Mouse (Mus musculus) forebrain, embryonic 14.5 days (tissue): ENCODE measurements around the gene Cep131. TPM values are rescaled to one million over a fixed set of nuclear protein-coding genes. Genes with fewer than 3 reads are reported as not detected.
A peak's percentile ranks its signal among the peaks of the same experiment; 100 is the strongest.

Experiments
- ATAC-seq: fragments of 200-750 bp; cut with Nextera tagmentation; 2 replicates; pipeline ENCODE4 v1.8.0; 2017; ENCODE audit warnings: mild to moderate bottlenecking, moderate library complexity
- DNase-seq: peaks from one replicate; pipeline ENCODE4 v3.0.0-alpha.2; 2015; ENCODE audit warnings: low spot score
- H3K27ac ChIP-seq: fragments of 300-500 bp; sonication (generic); 2 replicates; pipeline ENCODE4 v1.5.1; 2014; ENCODE audit warnings: low read depth, mild to moderate bottlenecking, control low read depth, low read length, moderate library complexity
- H3K27me3 ChIP-seq: fragments of 300-500 bp; sonication (generic); replicated peaks from 2 replicates; pipeline ENCODE4 v1.6.1; 2014; ENCODE audit warnings: low read length, control low read depth, mixed read lengths; ENCODE audit not compliant: control insufficient read depth, insufficient read depth
- H3K36me3 ChIP-seq: fragments of 300-500 bp; sonication (generic); 2 replicates; pipeline ENCODE4 v1.6.1; 2014; ENCODE audit warnings: low read length, control low read depth; ENCODE audit not compliant: control insufficient read depth, insufficient read depth
- H3K4me1 ChIP-seq: fragments of 300-500 bp; sonication (generic); 2 replicates; pipeline ENCODE4 v1.6.1; 2014; ENCODE audit warnings: antibody characterized with exemption, low read length, control low read depth; ENCODE audit not compliant: control insufficient read depth, insufficient read depth
- H3K4me2 ChIP-seq: fragments of 300-500 bp; sonication (generic); 2 replicates; pipeline ENCODE4 v1.6.1; 2014; ENCODE audit warnings: mild to moderate bottlenecking, control low read depth, low read length
- H3K4me3 ChIP-seq: fragments of 300-500 bp; sonication (generic); 2 replicates; pipeline ENCODE4 v1.5.1; 2014; ENCODE audit warnings: low read depth, low read length, control low read depth
- H3K9ac ChIP-seq: fragments of 300-500 bp; sonication (generic); 2 replicates; pipeline ENCODE4 v1.6.1; 2014; ENCODE audit warnings: mild to moderate bottlenecking, low read length, control low read depth, moderate library complexity
- H3K9me3 ChIP-seq: fragments of 300-500 bp; sonication (generic); replicated peaks from 2 replicates; pipeline ENCODE4 v1.6.1; 2016; ENCODE audit warnings: low read length, control low read depth, mixed read lengths; ENCODE audit not compliant: control insufficient read depth
- WGBS: fragments of 180-500 bp; shearing (Covaris S2); extraction: QIAGEN DNeasy Blood & Tissue Kit; methylation state at CpG from one replicate; pipeline ENCODE4 v1.1.7; 2014; 5-methylcytosine and 5-hydroxymethylcytosine counted together
- polyA plus RNA-seq: library from polyadenylated mRNA; unstranded; fragments of >200 nt; fragmentation: Nextera tagmentation; extraction: Ambion mirVana; gene quantifications from 2 replicates; pipeline ENCODE4 v1.2.1, GENCODE M21; 2014

The Cep131 gene
- polyA plus RNA-seq, 1 experiment from 2014 or later, result 27.2 TPM

- Histone ChIP-seq H3K4me2 (peak overlapping the region; percentile 80), H3K36me3 (no peaks in the 10 kb centered on the region), H3K9ac (peak overlapping the region; percentile 87; the same call in 1 of the 2 replicates), H3K4me1 (peaks cover 17% of the 10 kb centered on the region), H3K27me3 (no peaks in the 10 kb centered on the region), H3K4me3 (peak overlapping the region; percentile 66), H3K27ac (no peak overlapping the region), H3K9me3 (no peaks in the 10 kb centered on the region)
- peak; percentile 80 for DNase-seq
- 1% methylated on average over 23 of the region's 23 CpGs for WGBS
- peak; percentile 64 for ATAC-seq
These were observed 38.4 kb downstream of the Cep131 start for GRCm38 (mm10) chr11:120048252-120048556.

DNA sequence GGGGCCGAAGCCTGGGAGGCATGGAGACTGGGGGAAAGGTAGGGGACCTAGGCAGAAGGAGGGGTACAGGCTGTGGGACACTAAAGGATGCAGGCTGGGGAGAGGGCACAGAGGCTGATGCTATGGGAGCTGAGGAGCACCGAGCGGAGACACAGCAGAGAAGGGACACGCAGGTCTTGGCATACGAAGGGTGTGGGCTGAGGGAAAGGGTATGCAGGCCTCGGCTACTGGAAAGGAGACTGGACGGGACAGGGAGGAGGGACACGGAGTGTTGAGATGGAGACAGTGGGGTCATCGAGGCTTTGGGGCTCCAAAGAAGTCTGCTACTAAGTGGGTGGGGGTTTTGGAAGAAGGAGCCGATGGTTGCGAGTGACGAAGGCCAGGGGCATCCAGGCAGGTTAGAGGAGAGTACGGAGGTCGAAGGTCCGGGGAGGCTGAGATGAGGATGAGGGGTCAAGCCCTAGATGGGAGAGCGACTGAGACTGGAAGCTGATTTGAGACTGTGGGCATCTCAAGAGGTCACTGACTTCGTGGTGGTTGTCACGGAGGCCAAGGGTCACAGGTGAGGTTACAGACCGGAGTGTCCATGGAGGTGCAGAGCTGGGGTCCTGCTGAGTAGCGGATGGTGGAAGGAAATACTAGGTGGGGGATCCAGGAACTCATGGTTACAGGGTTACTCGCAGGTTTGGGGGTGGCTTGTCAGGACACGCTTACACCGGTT is 38.9 kb downstream of the Cep131 start:
- peak; percentile 37 for ATAC-seq
- H3K4me3 ChIP-seq, result peak overlapping the region; percentile 66
- peak overlapping the region; percentile 87 for H3K9ac ChIP-seq
- no peaks in the 10 kb centered on the region for H3K9me3 ChIP-seq
- H3K27ac ChIP-seq, result peak overlapping the region; percentile 81
- WGBS, result 12% methylated on average over 23 of the region's 23 CpGs
- DNase-seq, result peak; percentile 28
- H3K27me3 ChIP-seq, result no peaks in the 10 kb centered on the region
- H3K4me2 ChIP-seq, result peak overlapping the region; percentile 80
- no peaks in the 10 kb centered on the region for H3K36me3 ChIP-seq
- H3K4me1 ChIP-seq, result peaks cover 17% of the 10 kb centered on the region

GRCm38 (mm10) chr11:120046553-120047191 is 40.0 kb downstream of the Cep131 start, which contains the start of gene Aatk:
Gene Aatk, minus strand, starts transcription at chr11:120047167.
- Histone ChIP-seq H3K36me3 (no peaks in the 10 kb centered on the region), H3K4me1 (peaks cover 17% of the 10 kb centered on the region), H3K27ac (peak within 1 kb of the TSS; percentile 81), H3K9me3 (no peaks in the 10 kb centered on the region), H3K4me2 (peak within 1 kb of the TSS; percentile 80), H3K27me3 (no peaks in the 10 kb centered on the region), H3K4me3 (peak within 1 kb of the TSS; percentile 66), H3K9ac (peak within 1 kb of the TSS; percentile 87)
- WGBS, result under 1% methylated on average over 34 of the region's 63 CpGs
- ATAC-seq, result peak; percentile 55
- peak; percentile 49 for DNase-seq

GRCm38 (mm10) chr11:120045839-120046552 is 40.6 kb downstream of the Cep131 start:
- peak overlapping the region; percentile 81 for H3K27ac ChIP-seq
- 34% methylated on average over 11 of the region's 11 CpGs for WGBS
- peak overlapping the region; percentile 80 for H3K4me2 ChIP-seq
- H3K9me3 ChIP-seq, result no peaks in the 10 kb centered on the region
- peak overlapping the region; percentile 66 for H3K4me3 ChIP-seq
- DNase-seq (peak; percentile 65), ATAC-seq (no peak; the same call in 1 of the 2 replicates)
- H3K9ac ChIP-seq, result peak overlapping the region; percentile 87
- no peaks in the 10 kb centered on the region for H3K36me3 ChIP-seq
- peaks cover 17% of the 10 kb centered on the region for H3K4me1 ChIP-seq
- no peaks in the 10 kb centered on the region for H3K27me3 ChIP-seq

DNA sequence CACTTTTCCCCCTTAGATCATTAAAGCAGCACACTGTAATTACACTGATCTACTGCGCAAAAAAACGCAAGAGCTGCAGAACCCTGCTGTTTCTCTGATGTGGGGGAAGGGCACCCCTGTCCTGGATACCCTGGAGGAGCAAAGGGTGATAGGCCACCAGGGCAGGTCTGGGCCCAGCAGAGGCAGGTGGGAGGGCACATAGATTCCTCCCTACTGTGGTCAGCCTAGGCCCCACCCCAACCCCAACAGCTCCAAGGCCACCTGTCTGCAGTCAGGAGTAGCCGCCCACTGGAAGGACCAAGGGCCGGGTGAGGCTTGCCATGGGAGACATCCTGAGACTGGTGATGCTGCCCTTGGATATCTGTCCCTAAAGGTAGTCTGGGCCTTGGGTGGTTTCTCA is 41.3 kb downstream of the Cep131 start:
- no peak for DNase-seq
- H3K27ac ChIP-seq, result peak overlapping the region; percentile 81; the same call in 1 of the 2 replicates
- ATAC-seq, result no peak
- H3K27me3 ChIP-seq, result no peaks in the 10 kb centered on the region
- WGBS, result 60% methylated on average over 4 of the region's 4 CpGs
- no peaks in the 10 kb centered on the region for H3K9me3 ChIP-seq
- peak overlapping the region; percentile 87; the same call in 1 of the 2 replicates for H3K9ac ChIP-seq
- peak overlapping the region; percentile 66 for H3K4me3 ChIP-seq
- H3K4me1 ChIP-seq, result peaks cover 17% of the 10 kb centered on the region
- no peaks in the 10 kb centered on the region for H3K36me3 ChIP-seq
- H3K4me2 ChIP-seq, result peak overlapping the region; percentile 80

DNA sequence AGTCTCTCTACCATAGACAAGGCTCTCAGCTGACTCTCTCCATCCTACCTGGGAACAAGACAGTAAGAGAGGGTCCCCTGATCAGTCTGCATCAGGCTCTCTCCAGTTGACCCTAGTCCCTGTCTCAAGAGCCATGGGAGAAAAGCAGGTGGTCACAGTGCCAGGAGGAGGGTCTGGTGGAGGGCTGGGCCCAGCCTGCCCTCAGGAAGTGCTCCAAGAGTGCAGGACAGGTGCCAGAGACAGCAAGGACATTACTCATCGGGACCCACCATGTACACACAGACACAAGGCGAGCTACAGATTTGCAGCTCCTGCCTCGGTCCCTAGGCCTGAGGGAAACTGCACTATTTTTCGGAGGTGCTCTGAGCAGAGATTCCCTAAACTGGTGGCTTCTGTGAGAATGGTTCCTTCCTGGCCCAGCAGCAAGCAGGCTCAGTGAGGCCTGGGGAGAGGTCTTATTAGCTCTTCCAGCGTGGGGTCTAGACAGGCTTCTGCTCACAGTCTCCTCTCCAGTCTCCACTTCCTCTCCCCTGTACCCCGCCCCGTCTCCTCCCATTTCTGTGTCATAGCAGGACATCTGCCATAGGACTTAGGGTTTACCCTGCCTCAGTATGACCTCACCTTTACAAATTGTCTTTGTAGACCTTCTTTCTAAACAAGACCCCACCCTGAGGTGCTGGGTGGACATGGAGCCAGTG is 44.3 kb downstream of the Cep131 start:
- H3K9me3 ChIP-seq, result no peaks in the 10 kb centered on the region
- no peak for ATAC-seq
- 75% methylated on average over 7 of the region's 7 CpGs for WGBS
- no peak overlapping the region for H3K4me2 ChIP-seq
- H3K27me3 ChIP-seq, result no peaks in the 10 kb centered on the region
- no peak overlapping the region for H3K4me3 ChIP-seq
- DNase-seq, result no peak
- peaks cover 9% of the 10 kb centered on the region for H3K4me1 ChIP-seq
- no peak overlapping the region for H3K9ac ChIP-seq
- H3K27ac ChIP-seq, result no peak overlapping the region
- H3K36me3 ChIP-seq, result no peaks in the 10 kb centered on the region

DNA sequence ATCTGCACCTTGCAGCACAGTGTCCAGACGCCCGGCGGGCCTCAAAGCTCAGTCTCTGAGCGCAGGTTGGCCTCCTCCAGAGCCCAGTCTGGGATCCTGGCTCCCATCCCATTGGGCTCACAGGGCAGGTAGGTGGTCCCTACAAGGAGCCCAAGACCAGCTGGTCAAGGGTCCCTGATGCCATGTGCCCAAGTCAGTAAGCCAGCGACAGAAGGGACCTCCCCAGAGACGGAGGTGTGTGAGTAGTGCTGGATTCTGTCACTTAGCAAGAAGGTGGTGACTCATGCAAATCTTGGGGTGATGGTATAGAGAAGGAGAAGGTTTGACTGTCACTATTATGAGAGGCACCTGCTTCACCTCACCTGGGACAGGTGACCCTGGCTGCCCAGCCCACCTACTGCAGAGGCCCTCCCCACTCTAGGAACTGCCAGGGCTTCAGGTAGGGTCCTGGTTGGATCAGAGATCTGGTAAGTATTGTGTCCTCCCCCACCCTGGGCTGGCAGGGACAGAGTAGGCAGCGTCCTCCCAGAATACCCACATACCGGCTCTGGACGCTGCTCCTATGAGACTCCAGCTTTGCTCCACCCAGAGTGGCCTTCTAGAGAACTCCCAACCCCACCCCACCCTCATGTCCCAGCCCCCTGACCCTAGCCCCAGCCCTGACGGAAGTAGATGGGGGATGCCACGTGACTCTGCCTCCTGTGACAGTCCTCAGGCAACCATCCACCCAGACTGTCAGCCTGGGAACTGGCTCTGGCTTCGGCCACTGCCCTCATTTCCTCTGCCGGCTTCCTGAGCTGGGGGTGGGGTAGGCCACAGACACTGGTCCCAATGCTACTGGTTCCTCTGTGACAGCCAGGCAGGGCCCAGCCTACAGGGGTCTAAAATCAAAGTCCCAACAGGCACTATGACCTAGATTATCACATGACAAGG is 45.2 kb downstream of the Cep131 start:
- DNase-seq (no peak), ATAC-seq (no peak)
- 77% methylated on average over 13 of the region's 13 CpGs for WGBS
- Histone ChIP-seq H3K4me1 (peaks cover 8% of the 10 kb centered on the region), H3K36me3 (no peaks in the 10 kb centered on the region), H3K4me3 (no peak overlapping the region), H3K27me3 (no peaks in the 10 kb centered on the region), H3K9me3 (no peaks in the 10 kb centered on the region), H3K9ac (no peak overlapping the region), H3K4me2 (no peak overlapping the region), H3K27ac (no peak overlapping the region)

DNA sequence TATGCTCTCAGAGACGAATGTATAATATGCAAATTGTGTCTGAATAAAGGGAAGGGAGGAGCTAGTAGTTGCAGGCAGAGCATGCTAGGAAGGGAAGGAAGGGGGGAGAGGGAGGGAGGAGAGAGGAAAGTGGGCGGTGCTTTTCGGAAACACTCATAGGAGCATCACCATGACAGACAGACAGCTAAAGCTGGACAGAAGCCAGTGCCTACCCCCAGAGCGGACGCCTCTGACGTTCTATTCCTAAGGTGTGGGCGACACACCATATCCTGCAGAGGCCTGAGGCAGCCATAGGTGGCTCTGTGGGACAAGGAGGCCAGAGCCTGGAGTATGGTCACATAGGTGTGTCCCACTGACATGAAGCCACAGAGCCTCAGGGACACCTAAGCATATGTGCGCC is 46.2 kb downstream of the Cep131 start:
- Histone ChIP-seq H3K9me3 (no peaks in the 10 kb centered on the region), H3K27me3 (no peaks in the 10 kb centered on the region), H3K36me3 (no peaks in the 10 kb centered on the region), H3K9ac (no peak overlapping the region), H3K4me2 (no peak overlapping the region), H3K27ac (no peak overlapping the region), H3K4me1 (no peaks in the 10 kb centered on the region), H3K4me3 (no peak overlapping the region)
- no peak for DNase-seq
- WGBS, result 74% methylated on average over 8 of the region's 8 CpGs
- ATAC-seq, result 0 out of 2 replicates have a peak, but pooled peaks have one; percentile 40
